Mouse (Mus musculus) kidney, postnatal 36 days (tissue): ENCODE measurements around the gene Olfr571.

ENCODE experiments used
- DNase-seq, 2 experiments: peaks; one replicate each; pipeline ENCODE4 v3.0.0; 2021 to 2022; ENCODE audit warnings: mixed read lengths in 2 of 2

Gene Olfr571

DNA sequence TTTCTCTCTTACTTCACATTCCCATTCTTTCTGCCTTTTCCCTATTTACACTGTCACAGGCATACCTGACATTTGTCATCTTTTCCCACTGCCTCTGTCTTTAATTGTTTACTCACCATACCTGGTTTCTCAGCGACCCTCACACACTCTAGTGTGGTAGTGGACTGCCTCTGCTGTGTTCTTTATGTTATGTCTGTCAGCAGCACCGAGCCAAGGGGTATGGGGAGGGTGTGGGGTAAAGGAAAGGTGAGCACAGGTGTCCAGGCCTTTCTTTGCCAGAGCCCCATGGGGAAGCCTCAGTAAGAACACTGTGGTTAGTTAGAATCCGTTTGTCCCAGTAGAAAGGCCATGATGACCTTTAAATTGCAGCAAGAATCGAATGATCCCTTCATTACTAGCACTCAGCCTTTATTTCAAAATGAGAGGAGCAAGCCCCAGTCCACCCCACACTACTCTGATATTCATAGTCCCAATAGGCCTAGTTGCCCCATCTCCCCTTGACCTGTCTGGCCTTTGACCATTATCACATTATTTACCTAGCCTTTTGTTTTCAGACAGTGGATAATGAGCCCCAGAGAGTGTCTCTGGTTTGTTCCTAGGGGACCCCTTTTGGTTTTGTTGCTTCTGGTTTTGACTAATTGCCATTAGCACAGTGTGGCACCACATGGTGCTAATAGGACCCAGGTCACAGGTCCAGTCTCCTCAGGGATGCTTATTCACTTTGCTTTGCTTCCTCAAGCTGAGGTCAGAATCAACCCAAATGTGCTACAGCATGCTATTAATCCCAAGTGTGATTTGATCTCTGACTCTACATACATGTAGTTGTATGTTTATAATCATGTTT is at the start of gene Olfr571:
TSS of gene Olfr571 (minus strand) at position 505 of the 844 bp plus-strand sequence.
- DNase-seq = no peak

DNA sequence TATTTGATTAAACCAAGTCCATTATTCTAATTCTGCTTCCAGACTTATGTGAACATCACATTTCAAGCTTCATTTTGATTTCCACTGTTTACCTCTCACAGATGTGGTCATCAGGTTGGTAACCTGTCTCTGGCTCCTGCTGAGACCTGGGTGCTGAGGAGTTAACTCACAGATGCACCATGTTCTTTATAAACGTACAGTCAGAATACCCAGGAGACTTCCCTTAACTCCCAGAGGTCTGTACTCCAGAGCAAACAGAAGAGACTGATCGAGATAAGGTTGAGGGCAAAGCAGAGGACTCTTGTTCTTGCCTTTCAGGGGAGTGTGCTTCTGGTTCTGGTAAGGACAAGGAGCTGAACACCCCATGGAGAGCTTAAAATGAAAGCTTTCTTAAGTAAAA is 45.0 kb upstream of the Olfr571 start, which contains the start of gene Olfr576:
TSS of gene Olfr576 (plus strand) at position 301 of the 400 bp plus-strand sequence.
- no peak for DNase-seq

- DNase-seq = no peak
Observed at GRCm38 (mm10) chr7:102958593-102958992, 41.3 kb upstream of the Olfr571 start, which contains the start of gene Olfr575. Gene Olfr575 (minus strand): TSS chr7:102958775.

GRCm38 (mm10) chr7:102958137-102958536 is 40.8 kb upstream of the Olfr571 start:
- DNase-seq = no peak

DNA sequence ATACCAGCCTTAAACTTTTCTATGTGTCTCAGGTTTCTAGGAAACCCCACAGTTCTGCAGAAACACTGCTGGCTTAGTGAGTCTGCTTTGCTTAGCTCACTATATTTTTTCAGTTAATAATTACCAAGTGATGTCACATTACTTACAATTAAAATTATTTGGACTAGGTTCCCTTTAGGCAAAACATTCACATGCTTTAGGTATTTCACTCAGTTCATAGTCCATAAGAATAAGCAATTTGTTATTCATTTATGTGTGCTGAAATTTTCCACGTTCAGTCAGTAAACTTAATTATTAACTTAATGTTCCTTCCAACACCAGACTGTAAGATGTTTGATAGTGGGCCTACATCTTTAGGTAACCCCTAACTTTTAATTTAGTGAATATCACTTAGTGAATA is 33.4 kb upstream of the Olfr571 start:
- DNase-seq = no peak

DNA sequence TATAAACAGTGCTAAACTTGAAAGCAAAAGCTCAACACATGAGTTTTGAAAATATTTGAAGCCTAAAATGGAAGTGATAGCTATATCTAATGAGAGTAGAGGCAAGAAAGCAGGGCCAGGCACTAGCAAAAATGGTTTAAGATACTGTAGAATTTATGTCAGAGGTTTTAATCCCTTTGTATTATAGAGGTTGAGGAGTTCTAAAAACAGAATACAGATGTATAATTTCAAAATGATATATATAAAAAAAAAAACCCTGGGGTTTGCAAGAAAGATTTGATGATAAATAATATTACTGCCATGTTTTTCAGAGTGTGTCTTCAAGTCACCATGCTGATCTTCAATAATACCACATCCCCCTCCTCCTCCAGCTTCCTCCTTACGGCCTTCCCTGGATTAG is 30.8 kb upstream of the Olfr571 start, which contains the start of gene Olfr574:
TSS of gene Olfr574 (plus strand) at position 301 of the 400 bp plus-strand sequence.
- DNase-seq = no peak

DNA sequence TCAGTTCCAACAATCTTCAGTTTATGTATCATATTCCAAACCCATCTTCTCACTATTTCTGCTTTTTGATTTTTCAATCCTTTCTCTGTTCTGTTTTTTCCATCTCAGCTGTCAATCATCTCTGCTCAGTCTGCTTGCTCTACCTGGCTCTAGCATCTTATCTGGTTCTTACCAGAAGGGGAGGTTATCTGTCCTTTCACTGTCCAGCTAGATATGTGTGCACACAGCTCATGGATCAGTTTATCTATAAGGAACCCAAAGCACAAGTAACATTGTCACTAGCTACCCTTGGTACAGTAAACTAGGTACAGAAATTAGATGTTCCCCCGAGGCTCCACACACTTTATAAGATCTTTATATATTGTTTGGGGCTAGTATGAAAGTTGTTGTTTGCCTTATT is 26.1 kb upstream of the Olfr571 start:
- DNase-seq = no peak

DNA sequence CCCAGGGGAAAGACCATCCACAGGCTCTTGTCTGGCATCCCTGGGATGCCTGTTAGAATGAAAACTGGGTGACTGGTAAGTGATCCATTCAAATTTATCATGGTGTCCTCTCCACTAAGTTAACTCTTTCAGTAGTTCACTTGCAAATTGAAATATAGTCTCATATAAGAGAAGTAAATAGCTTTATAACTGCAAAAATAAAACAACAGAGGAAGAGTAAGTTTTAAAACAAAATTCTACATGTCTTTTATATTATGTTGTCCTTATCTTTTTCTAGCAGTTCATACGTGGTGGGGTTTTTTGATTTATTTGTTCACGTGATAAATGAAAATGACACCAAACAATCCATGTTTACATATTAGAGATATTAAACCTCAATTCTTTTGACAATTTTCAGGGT is 25.1 kb upstream of the Olfr571 start, which contains the start of gene Olfr573-ps1:
TSS of gene Olfr573-ps1 (minus strand) at position 101 of the 400 bp plus-strand sequence.
- DNase-seq = no peak

- DNase-seq = no peak
Observed at GRCm38 (mm10) chr7:102927105-102927504, 9.8 kb upstream of the Olfr571 start.

- DNase-seq = no peak
Observed at GRCm38 (mm10) chr7:102924109-102924508, 6.8 kb upstream of the Olfr571 start, which contains the start of gene Olfr572. Gene Olfr572 (plus strand): TSS chr7:102924409.

DNA sequence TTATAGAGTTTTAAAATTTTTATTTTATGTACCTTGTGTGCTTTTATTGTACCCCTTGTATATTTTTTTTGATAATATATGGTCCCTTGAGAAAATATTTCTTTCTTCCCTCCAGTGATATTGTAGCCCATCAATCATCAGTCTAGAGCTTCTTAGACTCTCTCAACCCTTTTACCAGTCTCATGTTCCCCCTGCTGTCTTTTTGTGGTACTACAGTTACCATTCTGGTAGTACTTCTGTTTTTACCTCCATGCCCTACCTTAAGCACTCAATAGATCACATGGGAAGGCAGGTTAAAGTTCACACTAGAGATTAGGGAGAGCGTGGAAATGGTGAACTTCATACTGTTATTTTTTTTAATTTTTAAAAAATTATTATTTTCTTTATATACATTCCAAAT is 2.3 kb upstream of the Olfr571 start:
- peak; percentile 17 to 30 for DNase-seq

DNA sequence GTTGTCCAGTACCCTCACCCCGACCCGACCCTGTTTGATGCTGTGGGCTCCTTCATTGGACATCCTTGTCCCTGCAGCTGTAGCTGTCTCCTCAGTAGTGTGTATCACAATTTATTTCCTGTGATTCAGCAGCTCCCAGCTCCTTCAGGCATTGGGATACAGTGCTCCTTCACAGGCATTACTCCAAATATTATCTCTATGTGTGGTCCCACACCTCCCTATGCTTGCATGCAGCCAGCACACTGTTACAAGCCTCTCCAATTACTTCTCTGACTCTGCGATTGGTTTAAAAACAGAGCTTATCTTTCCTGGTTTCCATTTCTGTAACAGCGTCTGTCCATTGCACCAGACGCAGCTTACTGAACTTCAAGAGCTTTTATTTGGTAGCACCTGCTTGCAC is 931 bp downstream of the Olfr571 start:
- DNase-seq = no peak

- DNase-seq = no peak
Observed at GRCm38 (mm10) chr7:102915261-102915660, 2.1 kb downstream of the Olfr571 start.

DNA sequence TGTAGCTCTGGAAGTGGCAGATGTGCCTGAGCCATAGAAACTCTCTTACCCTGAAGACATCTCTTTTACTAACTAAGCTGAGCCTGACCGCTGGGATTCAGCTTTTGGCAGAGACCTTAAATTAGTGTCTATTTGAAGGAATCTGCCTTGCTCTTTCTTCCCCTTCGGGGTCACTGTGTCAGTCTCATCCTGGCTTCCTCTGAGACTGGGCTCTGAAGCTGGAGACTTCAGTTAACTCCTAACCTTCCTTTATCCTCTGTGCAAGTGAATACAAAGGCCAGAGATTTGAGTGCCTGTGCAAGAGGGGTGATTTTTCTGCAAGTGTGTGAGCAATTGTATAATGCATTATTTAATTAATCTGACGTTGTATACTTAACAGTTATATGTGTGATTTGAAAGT is 26.6 kb downstream of the Olfr571 start, which contains the start of gene Olfr569:
TSS of gene Olfr569 (minus strand) at position 101 of the 400 bp plus-strand sequence.
- DNase-seq = no peak

DNA sequence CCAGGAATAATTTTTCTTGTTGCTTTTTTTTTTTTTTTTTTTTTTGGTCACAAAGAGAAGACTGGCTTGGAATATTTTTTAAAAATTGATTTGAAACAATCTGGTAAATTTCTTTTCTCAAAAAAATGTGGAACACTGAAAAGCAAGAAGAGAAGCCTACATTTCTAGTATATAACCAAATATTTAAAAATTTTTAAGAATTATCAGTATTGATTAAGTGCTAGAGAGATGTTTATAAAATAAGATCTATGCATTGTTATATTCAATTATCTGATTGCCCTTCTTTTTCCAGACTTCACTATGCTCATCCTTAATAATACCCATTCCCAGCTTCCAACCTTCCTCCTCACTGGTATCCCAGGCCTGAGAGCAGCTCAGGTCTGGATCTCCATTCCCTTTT is 40.5 kb downstream of the Olfr571 start, which contains the start of gene Olfr568:
TSS of gene Olfr568 (plus strand) at position 301 of the 400 bp plus-strand sequence.
- DNase-seq = no peak

- no peak for DNase-seq
Observed at GRCm38 (mm10) chr7:102858665-102859064, 58.7 kb downstream of the Olfr571 start, which contains the start of gene Olfr566. Gene Olfr566 (minus strand): TSS chr7:102858765.

GRCm38 (mm10) chr7:102855807-102856206 is 61.5 kb downstream of the Olfr571 start:
- DNase-seq = no peak
